Mouse (Mus musculus): Measurements from ENCODE around the gene Cbx5. TPM values are rescaled to one million over a fixed set of nuclear protein-coding genes. Genes with fewer than 3 reads are reported as not detected.

Cbx5 gene
- polyA plus RNA-seq, 1 experiment from 2014 or later: 91.8 TPM

GRCm38 (mm10) chr15:103272419-103273279 is 33.0 kb upstream of the Cbx5 start, which contains the start of gene Copz1:
Gene Copz1 (plus strand): TSS chr15:103272714.
- peak within 1 kb of the TSS; percentile 62 for H3K27ac ChIP-seq (ENCODE audit: low read length)
- WGBS: under 1% methylated on average over 38 of the region's 38 CpGs
- peak within 1 kb of the TSS; percentile 91 for H3K9ac ChIP-seq (ENCODE audit: low read length)
- H3K9me3 ChIP-seq (replicated peaks; ENCODE audit: control insufficient read depth, low read length): no peaks in the 10 kb centered on the region
- H3K36me3 ChIP-seq (ENCODE audit: control insufficient read depth, insufficient read depth, low read length): no peaks in the 10 kb centered on the region
- peak; percentile 98 for ATAC-seq (ENCODE audit: insufficient read depth, low FRiP score)
- H3K4me2 ChIP-seq (ENCODE audit: low read depth, low read length): peak within 1 kb of the TSS; percentile 68
- peaks cover 10% of the 10 kb centered on the region; the same call in 1 of the 2 replicates for H3K4me1 ChIP-seq (ENCODE audit: control insufficient read depth, insufficient read depth, low read length)
- H3K27me3 ChIP-seq (ENCODE audit: control insufficient read depth, insufficient read depth, low read length): no peaks in the 10 kb centered on the region
- peak within 1 kb of the TSS; percentile 82 for H3K4me3 ChIP-seq (replicated peaks; ENCODE audit: low read length)

- no peaks in the 10 kb centered on the region for H3K27me3 ChIP-seq (ENCODE audit: control insufficient read depth, insufficient read depth, low read length)
- H3K36me3 ChIP-seq (ENCODE audit: control insufficient read depth, insufficient read depth, low read length): no peaks in the 10 kb centered on the region
- H3K4me2 ChIP-seq (ENCODE audit: low read depth, low read length): no peak overlapping the region
- WGBS: 78% methylated on average over 4 of the region's 4 CpGs
- H3K9ac ChIP-seq (ENCODE audit: low read length): no peak overlapping the region
- H3K27ac ChIP-seq (ENCODE audit: low read length): no peak overlapping the region
- ATAC-seq (ENCODE audit: insufficient read depth, low FRiP score): no peak
- H3K4me1 ChIP-seq (ENCODE audit: control insufficient read depth, insufficient read depth, low read length): peaks cover 4% of the 10 kb centered on the region; the same call in 1 of the 2 replicates
- H3K9me3 ChIP-seq (replicated peaks; ENCODE audit: control insufficient read depth, low read length): no peaks in the 10 kb centered on the region
- H3K4me3 ChIP-seq (replicated peaks; ENCODE audit: low read length): no peak overlapping the region
Measured at GRCm38 (mm10) chr15:103268903-103269302, 29.3 kb upstream of the Cbx5 start.

GRCm38 (mm10) chr15:103264794-103265193 is 25.2 kb upstream of the Cbx5 start:
- H3K27me3 ChIP-seq (ENCODE audit: control insufficient read depth, insufficient read depth, low read length): no peaks in the 10 kb centered on the region
- H3K36me3 ChIP-seq (ENCODE audit: control insufficient read depth, insufficient read depth, low read length): no peaks in the 10 kb centered on the region
- H3K9me3 ChIP-seq (replicated peaks; ENCODE audit: control insufficient read depth, low read length): no peaks in the 10 kb centered on the region
- no peak overlapping the region for H3K9ac ChIP-seq (ENCODE audit: low read length)
- no peaks in the 10 kb centered on the region for H3K4me1 ChIP-seq (ENCODE audit: control insufficient read depth, insufficient read depth, low read length)
- no peak for ATAC-seq (ENCODE audit: insufficient read depth, low FRiP score)
- no peak overlapping the region for H3K27ac ChIP-seq (ENCODE audit: low read length)
- 93% methylated on average over 2 of the region's 2 CpGs for WGBS
- H3K4me3 ChIP-seq (replicated peaks; ENCODE audit: low read length): no peak overlapping the region
- H3K4me2 ChIP-seq (ENCODE audit: low read depth, low read length): no peak overlapping the region

GRCm38 (mm10) chr15:103259989-103260388 is 20.4 kb upstream of the Cbx5 start:
- Histone ChIP-seq H3K9ac (ENCODE audit: low read length) (no peak overlapping the region), H3K4me3 (replicated peaks; ENCODE audit: low read length) (no peak overlapping the region), H3K9me3 (replicated peaks; ENCODE audit: control insufficient read depth, low read length) (no peaks in the 10 kb centered on the region), H3K27me3 (ENCODE audit: control insufficient read depth, insufficient read depth, low read length) (no peaks in the 10 kb centered on the region), H3K4me2 (ENCODE audit: low read depth, low read length) (no peak overlapping the region), H3K36me3 (ENCODE audit: control insufficient read depth, insufficient read depth, low read length) (no peaks in the 10 kb centered on the region), H3K4me1 (ENCODE audit: control insufficient read depth, insufficient read depth, low read length) (peaks cover 17% of the 10 kb centered on the region; the same call in 1 of the 2 replicates), H3K27ac (ENCODE audit: low read length) (no peak overlapping the region)
- no peak for ATAC-seq (ENCODE audit: insufficient read depth, low FRiP score)
- WGBS: 64% methylated on average over 1 of the region's 1 CpGs

GRCm38 (mm10) chr15:103259162-103259561 is 19.5 kb upstream of the Cbx5 start:
- Histone ChIP-seq H3K9ac (ENCODE audit: low read length) (no peak overlapping the region), H3K9me3 (replicated peaks; ENCODE audit: control insufficient read depth, low read length) (no peaks in the 10 kb centered on the region), H3K4me2 (ENCODE audit: low read depth, low read length) (no peak overlapping the region), H3K27ac (ENCODE audit: low read length) (no peak overlapping the region), H3K36me3 (ENCODE audit: control insufficient read depth, insufficient read depth, low read length) (no peaks in the 10 kb centered on the region), H3K4me3 (replicated peaks; ENCODE audit: low read length) (no peak overlapping the region), H3K4me1 (ENCODE audit: control insufficient read depth, insufficient read depth, low read length) (peaks cover 24% of the 10 kb centered on the region; the same call in 1 of the 2 replicates), H3K27me3 (ENCODE audit: control insufficient read depth, insufficient read depth, low read length) (no peaks in the 10 kb centered on the region)
- no peak for ATAC-seq (ENCODE audit: insufficient read depth, low FRiP score)
- WGBS: 78% methylated on average over 5 of the region's 5 CpGs

GRCm38 (mm10) chr15:103257790-103258728 is 18.4 kb upstream of the Cbx5 start, which contains the start of gene Nfe2:
Gene Nfe2 (minus strand): TSS chr15:103258403.
- H3K9ac ChIP-seq (ENCODE audit: low read length): no peak within 1 kb of the TSS
- peak within 1 kb of the TSS; percentile 8; the same call in 1 of the 2 replicates for H3K27ac ChIP-seq (ENCODE audit: low read length)
- WGBS: 12% methylated on average over 15 of the region's 15 CpGs

GRCm38 (mm10) chr15:103256210-103256986 is 16.8 kb upstream of the Cbx5 start:
- ATAC-seq (ENCODE audit: insufficient read depth, low FRiP score): no peak
- WGBS: 87% methylated on average over 6 of the region's 6 CpGs
- Histone ChIP-seq H3K36me3 (ENCODE audit: control insufficient read depth, insufficient read depth, low read length) (no peaks in the 10 kb centered on the region), H3K27ac (ENCODE audit: low read length) (no peak overlapping the region), H3K9me3 (replicated peaks; ENCODE audit: control insufficient read depth, low read length) (no peaks in the 10 kb centered on the region), H3K27me3 (ENCODE audit: control insufficient read depth, insufficient read depth, low read length) (no peaks in the 10 kb centered on the region), H3K4me2 (ENCODE audit: low read depth, low read length) (no peak overlapping the region), H3K4me3 (replicated peaks; ENCODE audit: low read length) (no peak overlapping the region), H3K9ac (ENCODE audit: low read length) (no peak overlapping the region), H3K4me1 (ENCODE audit: control insufficient read depth, insufficient read depth, low read length) (peaks cover 24% of the 10 kb centered on the region; the same call in 1 of the 2 replicates)

More at GRCm38 (mm10) chr15:103257790-103258728, 18.4 kb upstream of the Cbx5 start, which contains the start of gene Nfe2:
- Histone ChIP-seq H3K27me3 (ENCODE audit: control insufficient read depth, insufficient read depth, low read length) (no peaks in the 10 kb centered on the region), H3K4me2 (ENCODE audit: low read depth, low read length) (peak within 1 kb of the TSS; percentile 41), H3K36me3 (ENCODE audit: control insufficient read depth, insufficient read depth, low read length) (no peaks in the 10 kb centered on the region), H3K4me1 (ENCODE audit: control insufficient read depth, insufficient read depth, low read length) (peaks cover 24% of the 10 kb centered on the region; the same call in 1 of the 2 replicates), H3K9me3 (replicated peaks; ENCODE audit: control insufficient read depth, low read length) (no peaks in the 10 kb centered on the region), H3K4me3 (replicated peaks; ENCODE audit: low read length) (peak within 1 kb of the TSS; percentile 22)
- ATAC-seq (ENCODE audit: insufficient read depth, low FRiP score): peak; percentile 96

GRCm38 (mm10) chr15:103255169-103255568 is 15.6 kb upstream of the Cbx5 start:
- H3K4me3 ChIP-seq (replicated peaks; ENCODE audit: low read length): peak overlapping the region; percentile 44
- H3K9me3 ChIP-seq (replicated peaks; ENCODE audit: control insufficient read depth, low read length): no peaks in the 10 kb centered on the region
- peaks cover 24% of the 10 kb centered on the region; the same call in 1 of the 2 replicates for H3K4me1 ChIP-seq (ENCODE audit: control insufficient read depth, insufficient read depth, low read length)
- peak overlapping the region; percentile 69 for H3K9ac ChIP-seq (ENCODE audit: low read length)
- ATAC-seq (ENCODE audit: insufficient read depth, low FRiP score): 0 out of 2 replicates have a peak, but pooled peaks have one; percentile 20
- H3K27ac ChIP-seq (ENCODE audit: low read length): no peak overlapping the region; the same call in 1 of the 2 replicates
- no peaks in the 10 kb centered on the region for H3K27me3 ChIP-seq (ENCODE audit: control insufficient read depth, insufficient read depth, low read length)
- H3K36me3 ChIP-seq (ENCODE audit: control insufficient read depth, insufficient read depth, low read length): no peaks in the 10 kb centered on the region
- under 1% methylated on average over 25 of the region's 25 CpGs for WGBS
- peak overlapping the region; percentile 66 for H3K4me2 ChIP-seq (ENCODE audit: low read depth, low read length)
